Mouse (Mus musculus) C2C12 (cell line): ENCODE results near the gene Swap70.

Experiments
- CTCF ChIP-seq: IDR thresholded peaks from one replicate; pipeline ENCODE4 v1.5.1; 2011; ENCODE audit not compliant: control insufficient read depth, insufficient read depth, insufficient read length
- MAX ChIP-seq: IDR thresholded peaks from one replicate; pipeline ENCODE4 v1.6.1; 2011; ENCODE audit warnings: mild to moderate bottlenecking, control low read depth

GRCm38 (mm10) chr7:110271814-110272213, 50.3 kb downstream of the Swap70 start:
- TF ChIP-seq CTCF (no peak), MAX (no peak)
